Mouse (Mus musculus): ENCODE measurements around the gene Sptlc3.

DNA sequence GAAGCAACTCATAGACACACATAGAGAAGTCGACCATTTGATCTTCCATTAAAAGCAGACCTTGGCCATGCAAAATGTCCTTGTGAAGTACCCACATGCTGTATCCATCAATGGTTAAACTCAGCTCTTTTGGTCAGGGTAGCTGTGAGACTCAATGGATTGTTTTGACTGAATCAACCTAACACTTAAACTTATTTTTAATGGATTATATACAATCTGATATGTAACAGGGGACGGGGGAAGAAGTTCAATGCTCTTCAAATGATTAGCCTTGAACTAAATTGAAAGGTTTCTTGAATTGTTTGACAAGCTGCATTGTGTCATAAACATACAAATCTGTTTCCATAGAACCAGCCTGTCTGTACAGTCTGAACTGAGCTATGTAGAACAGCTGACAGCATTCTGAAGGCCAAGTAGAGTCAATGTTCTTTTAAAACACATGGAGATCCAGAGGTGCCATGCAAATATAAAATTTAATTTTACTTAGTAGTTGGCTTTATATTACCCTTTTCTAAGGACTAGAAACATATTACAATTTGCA, 94.0 kb downstream of the Sptlc3 start:
- TF ChIP-seq CTCF (IDR thresholded peaks at IDR 0.05; ENCODE audit: low read depth), result no peak
- TF ChIP-seq EP300 (IDR thresholded peaks at IDR 0.05; ENCODE audit: low read depth), result no peak

Data from liver, postnatal 0 days (tissue).